Mouse (Mus musculus): Measurements from ENCODE around the gene Tubb2b. TPM values are rescaled to one million over a fixed set of nuclear protein-coding genes. Genes with fewer than 3 reads are reported as not detected.
"Not testable (repeated sequence)": the region's sequence is repeated elsewhere in the genome, so short reads cannot be mapped to it uniquely, and the experiment has no call there.

Tubb2b gene
- total RNA-seq, 4 experiments from 2014 or later, result 198 to 220 (median 215) TPM

- no peak for DNase-seq (ENCODE audit: low spot score in 2 of 2)
Observed at GRCm38 (mm10) chr13:34109035-34109676, 21.1 kb downstream of the Tubb2b start.

GRCm38 (mm10) chr13:34106999-34107398 lies 23.3 kb downstream of the Tubb2b start:
- DNase-seq (ENCODE audit: low spot score in 2 of 2), result no peak

DNA sequence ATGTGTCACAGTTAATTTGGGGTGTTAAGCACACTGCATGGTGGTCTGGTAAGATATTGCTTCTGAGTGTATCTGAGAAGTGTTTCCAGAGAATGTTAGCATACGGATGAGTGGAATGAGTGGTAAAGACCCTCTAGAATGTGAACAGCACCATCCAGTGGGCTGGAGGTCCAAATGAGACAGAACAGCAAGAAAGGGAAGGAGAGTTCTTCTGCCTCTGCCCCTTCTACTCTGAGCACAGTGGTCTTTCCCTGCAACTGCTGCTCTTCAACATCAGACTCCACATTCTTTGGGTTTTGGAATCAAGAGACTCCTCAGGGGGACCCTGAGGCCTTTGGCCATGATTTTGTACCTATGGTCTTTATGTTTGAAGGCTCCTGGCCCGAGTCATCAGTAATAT lies 24.0 kb downstream of the Tubb2b start:
- no peak for DNase-seq (ENCODE audit: low spot score in 2 of 2)

GRCm38 (mm10) chr13:34105364-34105763 lies 24.9 kb downstream of the Tubb2b start:
- no peak for DNase-seq (ENCODE audit: low spot score in 2 of 2)

DNA sequence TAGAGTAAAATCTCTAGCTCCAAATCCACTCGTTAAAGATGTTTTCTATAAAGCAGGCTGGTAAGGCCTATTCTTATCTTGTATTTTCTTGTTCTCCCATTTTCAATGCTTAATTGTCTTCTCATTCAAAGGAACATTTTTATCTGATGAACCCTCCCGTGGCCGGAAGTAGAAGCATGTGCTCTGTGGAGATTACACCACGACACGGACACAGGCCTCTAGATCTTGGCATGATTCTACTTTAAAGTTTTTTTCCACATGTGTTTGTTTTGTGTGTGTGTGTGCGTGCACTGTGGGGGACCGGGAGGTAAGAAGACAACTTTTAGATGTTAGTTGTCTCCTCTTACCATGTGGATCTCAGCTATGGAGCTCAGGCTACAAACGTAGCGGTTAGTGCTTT lies 28.4 kb downstream of the Tubb2b start:
- no peak for DNase-seq (ENCODE audit: low spot score in 2 of 2)

GRCm38 (mm10) chr13:34101247-34101646 lies 29.0 kb downstream of the Tubb2b start:
- no peak for DNase-seq (ENCODE audit: low spot score in 2 of 2)

GRCm38 (mm10) chr13:34100733-34101132 lies 29.5 kb downstream of the Tubb2b start:
- DNase-seq (ENCODE audit: low spot score in 2 of 2), result no peak

DNA sequence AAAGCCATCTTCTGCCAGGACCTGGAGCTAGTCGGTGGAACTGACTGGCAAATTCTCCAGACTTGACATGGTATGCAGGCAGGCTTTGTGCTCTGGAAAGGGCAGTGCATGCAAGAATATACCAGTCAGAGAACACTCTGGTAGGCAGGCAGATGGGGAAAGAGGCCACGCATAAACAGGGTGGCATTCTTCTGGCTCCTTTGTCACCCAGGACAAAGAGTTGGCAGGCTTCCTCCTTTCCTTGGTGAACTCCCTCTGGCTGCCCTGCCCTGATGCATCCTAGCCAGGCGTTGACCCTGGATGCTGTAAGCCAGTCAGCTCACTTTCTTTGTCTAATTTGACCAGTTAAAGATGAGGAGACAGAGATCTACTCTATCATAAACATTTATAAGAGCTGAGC lies 33.2 kb downstream of the Tubb2b start:
- no peak for DNase-seq (ENCODE audit: low spot score in 2 of 2)

DNA sequence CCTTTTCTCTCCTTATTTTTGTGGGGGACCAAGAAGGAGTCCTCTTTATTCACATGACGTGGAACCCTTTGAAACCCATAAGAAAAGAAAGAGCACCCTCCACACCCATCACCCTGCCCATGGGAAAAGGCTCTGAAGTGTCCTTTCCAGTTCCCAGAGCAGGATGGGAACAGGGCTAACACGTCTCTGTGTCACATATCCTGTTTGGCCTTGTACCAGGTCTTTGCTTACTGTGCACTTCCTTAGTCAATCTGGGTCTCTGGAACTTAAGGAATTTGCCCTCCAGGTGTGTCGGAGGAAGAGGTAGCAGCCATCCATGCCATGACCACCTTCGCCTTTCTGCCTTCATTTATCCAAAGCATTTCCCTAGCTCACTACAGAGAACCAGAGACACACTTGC lies 33.8 kb downstream of the Tubb2b start:
- DNase-seq (ENCODE audit: low spot score in 2 of 2), result no peak

DNA sequence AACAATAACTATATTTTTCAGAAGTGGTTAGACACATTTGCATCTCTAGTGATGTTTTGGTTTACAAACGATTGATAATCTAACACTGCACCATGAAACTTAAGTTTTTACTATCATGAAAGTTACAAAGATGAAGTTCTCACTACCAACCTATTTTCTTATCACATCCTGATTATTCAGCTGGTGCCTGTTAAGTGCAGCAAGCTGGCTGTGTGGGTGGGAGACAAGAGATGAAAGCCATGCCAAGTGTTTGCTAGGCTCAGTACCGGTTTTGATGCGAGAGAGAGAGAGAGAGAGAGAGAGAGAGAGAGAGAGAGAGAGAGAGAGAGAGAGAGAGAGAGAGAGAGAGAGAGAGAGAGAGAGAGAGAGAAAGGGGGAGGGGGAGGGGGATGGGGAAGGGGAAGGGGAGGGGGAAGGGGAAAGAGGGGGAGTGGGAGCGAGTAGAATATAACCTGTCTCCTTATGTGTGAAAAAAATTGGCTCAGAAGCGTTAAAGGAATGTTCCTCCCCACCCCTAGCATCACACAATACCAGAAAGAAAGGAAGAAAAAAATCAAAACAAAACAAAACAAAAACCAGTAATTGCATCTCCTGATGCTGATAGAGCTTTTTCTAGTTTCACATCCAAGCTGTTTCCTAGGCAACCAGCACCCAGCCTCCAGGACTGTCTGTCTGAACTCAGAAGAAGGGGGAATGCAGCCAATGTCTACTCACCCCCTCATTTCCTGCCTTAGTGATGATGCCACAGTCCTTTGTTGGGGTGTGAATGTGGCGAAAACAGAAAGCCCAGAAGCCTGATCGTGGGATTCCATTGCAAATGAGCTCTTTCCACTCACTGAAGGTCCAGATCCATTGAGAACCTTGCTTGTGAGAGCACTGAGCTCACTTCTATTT lies 34.5 kb downstream of the Tubb2b start:
- peak; percentile 85 to 94 for DNase-seq (ENCODE audit: low spot score in 2 of 2)

- no peak for DNase-seq (ENCODE audit: low spot score in 2 of 2)
Observed at GRCm38 (mm10) chr13:34089358-34089757, 40.9 kb downstream of the Tubb2b start.

DNA sequence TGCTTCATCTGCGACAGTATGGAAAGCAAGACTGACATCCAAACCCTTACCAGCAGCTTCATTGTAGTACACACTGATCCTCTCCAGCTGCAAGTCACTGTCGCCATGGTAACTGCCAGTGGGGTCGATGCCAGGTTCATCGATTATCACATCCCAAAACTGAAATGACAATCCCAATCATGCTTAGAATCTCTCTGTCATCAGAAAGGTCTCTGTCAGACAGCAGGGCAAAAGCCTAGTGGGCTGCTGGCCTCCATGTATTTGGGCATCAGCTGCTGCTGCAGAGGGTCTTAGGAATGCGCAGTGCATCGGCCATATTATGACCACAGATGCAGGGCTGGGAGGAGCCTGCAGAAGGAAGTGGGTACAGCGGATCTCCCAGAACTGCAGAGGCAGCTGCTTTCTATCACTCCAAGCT lies 41.4 kb downstream of the Tubb2b start:
- no peak for DNase-seq (ENCODE audit: low spot score in 2 of 2)

- DNase-seq (ENCODE audit: low spot score in 2 of 2), result not testable (repeated sequence)
Observed at GRCm38 (mm10) chr13:34088201-34088649, 42.0 kb downstream of the Tubb2b start.

GRCm38 (mm10) chr13:34087052-34087812 lies 43.0 kb downstream of the Tubb2b start:
- DNase-seq (ENCODE audit: low spot score in 2 of 2), result no peak

- no peak for DNase-seq (ENCODE audit: low spot score in 2 of 2)
Observed at GRCm38 (mm10) chr13:34084026-34084750, 46.1 kb downstream of the Tubb2b start.

DNA sequence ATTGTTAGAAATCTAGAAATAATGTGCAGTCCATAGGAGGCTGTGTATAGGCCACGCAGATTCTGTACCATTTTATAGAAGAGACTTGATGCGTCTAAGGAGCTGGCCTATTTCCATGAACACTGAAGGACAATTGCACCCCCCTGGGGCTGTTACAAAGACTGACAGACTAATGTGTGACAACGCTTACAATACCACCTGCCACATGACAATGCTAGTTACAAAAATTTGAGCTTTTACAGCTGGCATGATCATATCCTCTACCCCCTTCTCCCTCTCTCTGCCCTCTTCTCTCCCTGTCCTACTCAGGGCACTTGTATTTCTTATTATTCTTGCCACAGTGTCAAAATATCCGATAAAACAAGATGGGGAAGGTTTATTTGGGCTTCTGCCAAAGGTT lies 48.3 kb downstream of the Tubb2b start:
- DNase-seq (ENCODE audit: low spot score in 2 of 2), result no peak

GRCm38 (mm10) chr13:34079801-34080200 lies 50.5 kb downstream of the Tubb2b start:
- DNase-seq (ENCODE audit: low spot score in 2 of 2), result no peak

DNA sequence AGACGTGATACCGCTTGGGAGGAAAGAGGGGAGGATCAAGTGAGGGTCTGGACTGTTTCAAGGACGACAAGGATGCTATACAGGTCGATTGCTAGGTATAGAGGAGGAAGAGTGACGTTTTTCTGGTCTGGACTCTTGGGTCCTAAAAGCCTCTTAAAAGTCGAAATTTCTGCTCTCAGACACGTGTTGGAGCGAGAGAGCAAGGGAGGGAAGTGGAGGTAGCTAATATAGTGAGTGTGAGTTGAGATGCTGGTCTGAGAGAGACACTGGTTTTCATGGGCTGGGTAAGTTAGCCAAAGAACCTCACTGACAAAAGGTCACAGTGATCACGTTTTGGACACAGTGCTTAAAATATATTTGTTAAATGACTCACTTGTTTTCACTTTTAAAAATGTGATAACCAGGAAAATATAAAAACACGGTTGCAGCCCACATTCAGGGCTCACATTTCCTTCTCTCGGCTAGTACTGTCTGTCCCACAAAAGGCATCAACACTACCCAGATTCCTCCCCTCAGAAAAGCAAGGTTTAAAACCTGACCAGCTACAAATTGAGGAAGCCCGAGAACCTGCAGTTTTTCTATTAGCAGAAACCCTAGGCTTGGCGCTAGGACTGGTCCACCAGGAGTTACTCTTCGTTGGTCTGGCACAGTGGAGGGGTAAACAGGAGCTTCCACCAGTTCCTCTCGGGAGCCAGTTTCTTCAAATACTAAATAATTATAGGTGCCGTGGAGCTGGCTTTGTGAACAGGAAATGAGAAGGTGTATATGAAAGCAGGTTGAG lies 51.6 kb downstream of the Tubb2b start:
- DNase-seq (ENCODE audit: low spot score in 2 of 2), result no peak

- DNase-seq (ENCODE audit: low spot score in 2 of 2), result peak; percentile 87 to 91
Observed at GRCm38 (mm10) chr13:34077492-34078271, 52.6 kb downstream of the Tubb2b start, which contains the start of gene Tubb2a. Gene Tubb2a (minus strand): TSS chr13:34078007.
